Mouse (Mus musculus): ENCODE data around the gene H2-Ob. TPM values are rescaled to one million over a fixed set of nuclear protein-coding genes. Genes with fewer than 3 reads are reported as not detected.

Gene H2-Ob
- total RNA-seq, 2 experiments from 2014 or later, result 14.1 to 21.4 TPM

DNA sequence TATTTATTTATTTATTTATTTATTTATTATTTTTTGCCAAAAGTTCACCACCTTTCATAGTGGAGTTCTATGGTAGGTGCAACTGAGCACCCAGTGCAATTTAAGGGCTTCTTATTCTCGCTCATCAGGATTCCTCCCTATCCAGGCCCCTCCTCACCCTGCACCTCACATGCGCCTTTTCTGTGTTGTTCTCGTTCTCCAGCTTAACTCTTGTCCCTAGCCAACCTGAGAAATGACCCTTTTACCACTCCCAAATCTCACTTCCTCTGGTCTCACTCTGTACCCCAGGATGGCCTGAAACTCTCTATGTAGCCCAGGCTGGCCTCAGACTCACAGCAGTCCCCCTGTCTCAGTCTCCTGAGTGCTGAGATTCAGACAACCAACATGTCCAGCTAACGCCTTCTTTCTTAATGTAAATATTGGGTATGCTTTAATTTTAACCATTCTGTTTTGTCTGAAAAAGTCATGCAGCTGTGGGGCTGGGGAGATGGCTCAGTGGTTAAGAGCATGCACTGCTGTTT lies 63.0 kb downstream of the H2-Ob start:
- ATAC-seq (replicated peaks; ENCODE audit: low FRiP score, poor library complexity, severe bottlenecking), result no peak

DNA sequence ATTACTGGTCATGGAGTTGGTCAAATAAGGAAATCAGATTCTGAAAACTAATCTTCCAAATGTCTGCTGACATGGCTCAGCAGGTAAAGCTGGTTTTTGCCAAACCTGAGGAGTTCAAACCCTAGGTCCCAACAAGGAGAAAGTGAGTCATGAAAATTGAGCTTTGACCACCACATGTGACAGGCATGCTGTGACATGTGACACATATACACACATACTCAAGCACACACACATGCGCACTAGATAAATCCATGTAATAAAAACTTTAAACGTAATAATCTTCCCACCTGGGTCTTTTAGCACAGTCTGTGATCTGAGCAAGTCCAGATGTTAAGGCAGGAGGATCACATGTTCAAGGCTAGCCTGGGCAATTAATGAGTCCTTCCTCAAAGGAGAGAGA lies 65.1 kb downstream of the H2-Ob start:
- no peak for ATAC-seq (replicated peaks; ENCODE audit: low FRiP score, poor library complexity, severe bottlenecking)

Other genes starting within 250 kb of the H2-Ob start
- gene H2-K1, start 238.6 kb upstream of the H2-Ob start, total RNA-seq (2015; ENCODE audit: low replicate concordance), result 315 and 400 TPM in 2 replicates
- gene H2-K1, start 238.6 kb upstream of the H2-Ob start, total RNA-seq (2017; ENCODE audit: low replicate concordance), result 167 and 182 TPM in 2 replicates
- 1.3 and 2.5 TPM in 2 replicates for gene Ring1, start 214.2 kb upstream of the H2-Ob start, total RNA-seq (2015; ENCODE audit: low replicate concordance)
- gene Ring1, start 214.2 kb upstream of the H2-Ob start, total RNA-seq (2017; ENCODE audit: low replicate concordance), result 1.9 and 2.0 TPM in 2 replicates
- 40.4 and 50.3 TPM in 2 replicates for gene H2-Ke6, start 210.8 kb upstream of the H2-Ob start, total RNA-seq (2015; ENCODE audit: low replicate concordance)
- 10.8 and 14.9 TPM in 2 replicates for gene H2-Ke6, start 210.8 kb upstream of the H2-Ob start, total RNA-seq (2017; ENCODE audit: low replicate concordance)
- 2.5 and 8.6 TPM in 2 replicates for gene Slc39a7, start 207.2 kb upstream of the H2-Ob start, total RNA-seq (2015; ENCODE audit: low replicate concordance)
- 18.9 and 20.7 TPM in 2 replicates for gene Slc39a7, start 207.2 kb upstream of the H2-Ob start, total RNA-seq (2017; ENCODE audit: low replicate concordance)
- gene Rxrb, start 207.1 kb upstream of the H2-Ob start, total RNA-seq (2015; ENCODE audit: low replicate concordance), result 5.4 and 8.4 TPM in 2 replicates
- 11.5 and 14.5 TPM in 2 replicates for gene Rxrb, start 207.1 kb upstream of the H2-Ob start, total RNA-seq (2017; ENCODE audit: low replicate concordance)
- 0.36 and 0.42 TPM in 2 replicates for gene Col11a2, start 199.5 kb upstream of the H2-Ob start, total RNA-seq (2015; ENCODE audit: low replicate concordance)
- 2.1 and 2.9 TPM in 2 replicates for gene Col11a2, start 199.5 kb upstream of the H2-Ob start, total RNA-seq (2017; ENCODE audit: low replicate concordance)
- gene H2-Oa, start 146.6 kb upstream of the H2-Ob start, total RNA-seq (2015; ENCODE audit: low replicate concordance), result not detected in 2 replicates
- 0.39 and 1.5 TPM in 2 replicates for gene H2-Oa, start 146.6 kb upstream of the H2-Ob start, total RNA-seq (2017; ENCODE audit: low replicate concordance)
- 14.4 and 17.2 TPM in 2 replicates for gene H2-DMa, start 119.4 kb upstream of the H2-Ob start, total RNA-seq (2015; ENCODE audit: low replicate concordance)
- gene H2-DMa, start 119.4 kb upstream of the H2-Ob start, total RNA-seq (2017; ENCODE audit: low replicate concordance), result 12.3 and 20.4 TPM in 2 replicates
- gene Brd2, start 116.3 kb upstream of the H2-Ob start, total RNA-seq (2015; ENCODE audit: low replicate concordance), result 199 and 208 TPM in 2 replicates
- gene Brd2, start 116.3 kb upstream of the H2-Ob start, total RNA-seq (2017; ENCODE audit: low replicate concordance), result 191 and 208 TPM in 2 replicates
- gene H2-DMb2, start 95.6 kb upstream of the H2-Ob start, total RNA-seq (2015; ENCODE audit: low replicate concordance), result 3.2 and 4.6 TPM in 2 replicates
- gene H2-DMb2, start 95.6 kb upstream of the H2-Ob start, total RNA-seq (2017; ENCODE audit: low replicate concordance), result 2.0 and 2.8 TPM in 2 replicates
- gene H2-DMb1, start 85.8 kb upstream of the H2-Ob start, total RNA-seq (2015; ENCODE audit: low replicate concordance), result 18.0 and 34.8 TPM in 2 replicates
- 3.9 and 23.1 TPM in 2 replicates for gene H2-DMb1, start 85.8 kb upstream of the H2-Ob start, total RNA-seq (2017; ENCODE audit: low replicate concordance)
- 12.6 and 21.0 TPM in 2 replicates for gene Tap1, start 51.4 kb upstream of the H2-Ob start, total RNA-seq (2015; ENCODE audit: low replicate concordance)
- gene Tap1, start 51.4 kb upstream of the H2-Ob start, total RNA-seq (2017; ENCODE audit: low replicate concordance), result 21.6 and 35.4 TPM in 2 replicates
- gene Psmb9, start 51.1 kb upstream of the H2-Ob start, total RNA-seq (2015; ENCODE audit: low replicate concordance), result 23.5 and 39.3 TPM in 2 replicates
- 21.3 and 36.5 TPM in 2 replicates for gene Psmb9, start 51.1 kb upstream of the H2-Ob start, total RNA-seq (2017; ENCODE audit: low replicate concordance)
- gene Psmb8, start 41.2 kb upstream of the H2-Ob start, total RNA-seq (2015; ENCODE audit: low replicate concordance), result 38.1 and 68.1 TPM in 2 replicates
- gene Psmb8, start 41.2 kb upstream of the H2-Ob start, total RNA-seq (2017; ENCODE audit: low replicate concordance), result 29.3 and 38.3 TPM in 2 replicates
- 4.7 and 6.7 TPM in 2 replicates for gene Tap2, start 35.4 kb upstream of the H2-Ob start, total RNA-seq (2015; ENCODE audit: low replicate concordance)
- 7.7 and 16.6 TPM in 2 replicates for gene Tap2, start 35.4 kb upstream of the H2-Ob start, total RNA-seq (2017; ENCODE audit: low replicate concordance)
- gene H2-Ab1, start 18.8 kb downstream of the H2-Ob start, total RNA-seq (2015; ENCODE audit: low replicate concordance), result 31.9 and 96.6 TPM in 2 replicates
- 43.0 and 50.2 TPM in 2 replicates for gene H2-Ab1, start 18.8 kb downstream of the H2-Ob start, total RNA-seq (2017; ENCODE audit: low replicate concordance)
- gene H2-Aa, start 48.9 kb downstream of the H2-Ob start, total RNA-seq (2015; ENCODE audit: low replicate concordance), result 84.7 and 90.8 TPM in 2 replicates
- gene H2-Aa, start 48.9 kb downstream of the H2-Ob start, total RNA-seq (2017; ENCODE audit: low replicate concordance), result 26.8 and 27.5 TPM in 2 replicates
- 7.2 and 8.4 TPM in 2 replicates for gene H2-Eb1, start 67.0 kb downstream of the H2-Ob start, total RNA-seq (2015; ENCODE audit: low replicate concordance)
- gene H2-Eb1, start 67.0 kb downstream of the H2-Ob start, total RNA-seq (2017; ENCODE audit: low replicate concordance), result 28.5 and 80.5 TPM in 2 replicates
- gene H2-Eb2, start 86.8 kb downstream of the H2-Ob start, total RNA-seq (2015; ENCODE audit: low replicate concordance), result not detected in 2 replicates
- not detected in 2 replicates for gene H2-Eb2, start 86.8 kb downstream of the H2-Ob start, total RNA-seq (2017; ENCODE audit: low replicate concordance)
- gene Btnl2, start 115.9 kb downstream of the H2-Ob start, total RNA-seq (2015; ENCODE audit: low replicate concordance), result not detected in 2 replicates
- not detected in 2 replicates for gene Btnl2, start 115.9 kb downstream of the H2-Ob start, total RNA-seq (2017; ENCODE audit: low replicate concordance)
- gene Btnl1, start 138.2 kb downstream of the H2-Ob start, total RNA-seq (2015; ENCODE audit: low replicate concordance), result not detected in 2 replicates
- not detected in 2 replicates for gene Btnl1, start 138.2 kb downstream of the H2-Ob start, total RNA-seq (2017; ENCODE audit: low replicate concordance)
- not detected in 2 replicates for gene BC051142, start 159.9 kb downstream of the H2-Ob start, total RNA-seq (2015; ENCODE audit: low replicate concordance)
- not detected in 2 replicates for gene BC051142, start 159.9 kb downstream of the H2-Ob start, total RNA-seq (2017; ENCODE audit: low replicate concordance)
- not detected in 2 replicates for gene Btnl4, start 238.4 kb downstream of the H2-Ob start, total RNA-seq (2015; ENCODE audit: low replicate concordance)
- 0.51 TPM in 1 of 2 replicates, not detected in the other for gene Btnl4, start 238.4 kb downstream of the H2-Ob start, total RNA-seq (2017; ENCODE audit: low replicate concordance)

Measured in erythroid progenitor cell, adult 5-6 weeks (primary cell).